ENCODE assay signal across 9 mouse cellular contexts in genomic region chr11:102431728-102432114, GRCm38 (mm10). TPM values are rescaled to one million over a fixed set of nuclear protein-coding genes. Genes with fewer than 3 reads are reported as not detected.
DNase-seq lines count a peak whose midpoint lies in the region; ATAC-seq and TF ChIP-seq lines count a peak whose summit lies in the region.
"Had no signal": no experiment of that assay in that cellular context is flagged by ENCODE, and none has a peak within 500 bp of the region (broad histone marks: within the 10 kb centered on the region; RNA-seq: fewer than 3 reads in every experiment).

No protein-coding gene starts in this region.

- H3K36me3 ChIP-seq in liver, adult 2 months (ENCODE audit: control insufficient read depth, insufficient read depth, low read length) = peaks cover 11% of the 10 kb centered on the region; the same call in 1 of the 2 replicates
- peaks cover 34% of the 10 kb centered on the region for H3K36me3 ChIP-seq in embryonic facial prominence, embryonic 13.5 days
- peaks cover 18% of the 10 kb centered on the region for H3K36me3 ChIP-seq in liver, postnatal 0 days (replicated peaks; ENCODE audit: insufficient read depth, low read length)

- no peak for TF ChIP-seq POLR2A in liver, adult 2 months (IDR thresholded peaks at IDR 0.05; ENCODE audit: extremely low read depth, insufficient read depth, low read length)

- H3K79me2 ChIP-seq in liver, adult 2 months (ENCODE audit: control insufficient read depth, insufficient read depth, low read length) = no peaks in the 10 kb centered on the region; the same call in 1 of the 2 replicates

- peak overlapping the region; percentile 79 for H3K9ac ChIP-seq in liver, adult 2 months (ENCODE audit: low read depth, low read length)
- peak overlapping the region; percentile 49; the same call in 1 of the 2 replicates for H3K9ac ChIP-seq in embryonic facial prominence, embryonic 13.5 days
- H3K9ac ChIP-seq in liver, postnatal 0 days (replicated peaks) = no peak overlapping the region

- no peaks in the 10 kb centered on the region for H3K9me3 ChIP-seq in embryonic facial prominence, embryonic 13.5 days
- H3K9me3 ChIP-seq in liver, postnatal 0 days (ENCODE audit: low read length) = no peaks in the 10 kb centered on the region
- H3K9me3 ChIP-seq: lung, embryonic 15.5 days had no signal

- H3K4me1 ChIP-seq in liver, adult 2 months (ENCODE audit: control insufficient read depth, insufficient read depth, low read length) = peaks cover 18% of the 10 kb centered on the region
- H3K4me1 ChIP-seq in embryonic facial prominence, embryonic 13.5 days = peaks cover 39% of the 10 kb centered on the region
- peaks cover 18% of the 10 kb centered on the region for H3K4me1 ChIP-seq in liver, postnatal 0 days (ENCODE audit: insufficient read depth)

- no peak for DNase-seq in gastrocnemius, adult 2 months
- DNase-seq in gastrocnemius, postnatal 36 days = no peak
- no peak for DNase-seq in liver, adult 2 months (ENCODE audit: extremely low read depth, low read depth, low spot score)
- no peak for DNase-seq in liver
- no peak for DNase-seq in liver, postnatal 0 days
- no peak for DNase-seq in ovary, postnatal 14 days (ENCODE audit: low spot score)
- DNase-seq in layer of hippocampus, postnatal 10 days (ENCODE audit: low spot score in 2 of 2) = no peak

- no peak for ATAC-seq in embryonic facial prominence, embryonic 13.5 days (ENCODE audit: insufficient number of reproducible peaks, insufficient read depth, low FRiP score, low TSS enrichment, low read depth)
- ATAC-seq in liver, postnatal 0 days = no peak

- H3K4me2 ChIP-seq in embryonic facial prominence, embryonic 13.5 days = peak overlapping the region; percentile 15; the same call in 1 of the 2 replicates
- H3K4me2 ChIP-seq in liver, postnatal 0 days (ENCODE audit: low read depth, low read length) = peak overlapping the region; percentile 61

- peak overlapping the region; percentile 58 for H3K4me3 ChIP-seq in gastrocnemius, adult 2 months
- H3K4me3 ChIP-seq in liver, adult 2 months (ENCODE audit: insufficient read depth, low read depth, low read length) = peak overlapping the region; percentile 55; the same call in 1 of the 2 replicates
- H3K4me3 ChIP-seq in embryonic facial prominence, embryonic 13.5 days = no peak overlapping the region
- H3K4me3 ChIP-seq in liver, postnatal 0 days (ENCODE audit: low read depth, low read length) = peak overlapping the region; percentile 34

- no peaks in the 10 kb centered on the region for H3K27me3 ChIP-seq in liver, adult 2 months (ENCODE audit: control insufficient read depth, insufficient read depth, low read length)
- no peaks in the 10 kb centered on the region for H3K27me3 ChIP-seq in embryonic facial prominence, embryonic 13.5 days
- no peaks in the 10 kb centered on the region for H3K27me3 ChIP-seq in liver, postnatal 0 days (ENCODE audit: insufficient read depth, low read length)
- H3K27me3 ChIP-seq: lung, embryonic 15.5 days had no signal

- H3K27ac ChIP-seq in gastrocnemius, adult 2 months = peak overlapping the region; percentile 91
- peak overlapping the region; percentile 83 for H3K27ac ChIP-seq in liver, adult 2 months (replicated peaks; ENCODE audit: insufficient read depth, low read depth, low read length)
- no peak overlapping the region for H3K27ac ChIP-seq in embryonic facial prominence, embryonic 13.5 days
- H3K27ac ChIP-seq in liver, postnatal 0 days (ENCODE audit: low read depth) = peak overlapping the region; percentile 82

- intact Hi-C loops in gastrocnemius, adult 2 months (cut with DNase I) = loop anchor here (1.0 kb wide), 1 partner anchor 20 kb away; no protein-coding TSS in a partner anchor
- intact Hi-C loops in gastrocnemius, postnatal 36 days (cut with DNase I) = no loop called here

- 23% methylated on average over 3 of the region's 3 CpGs for WGBS in liver, adult 2 months
- 78% methylated on average over 3 of the region's 3 CpGs for WGBS in embryonic facial prominence, embryonic 13.5 days
- 66% methylated on average over 3 of the region's 3 CpGs for WGBS in liver, postnatal 0 days (ENCODE audit: insufficient replicate concordance)

- TF ChIP-seq CTCF in gastrocnemius, adult 2 months (IDR thresholded peaks at IDR 0.05) = no peak
- TF ChIP-seq CTCF in liver, adult 2 months (IDR thresholded peaks at IDR 0.05; ENCODE audit: low read depth, low read length) = no peak
- TF ChIP-seq CTCF in liver, postnatal 0 days (IDR thresholded peaks at IDR 0.05; ENCODE audit: low read depth) = no peak

- TF ChIP-seq EP300 in liver, postnatal 0 days (IDR thresholded peaks at IDR 0.05; ENCODE audit: low read depth) = no peak

RNA-seq across cellular contexts. Expression of gene Grn, which starts 1.6 kb away (rescaled TPM):
- 10 to 100 TPM; 12.6 to 32.3 TPM for total RNA-seq in gastrocnemius, adult 2 months (2021)
- total RNA-seq in gastrocnemius, postnatal 36 days (2021) = 10 to 100 TPM; 23.5 to 24.8 TPM
- total RNA-seq in liver, adult 2 months (2014; rRNA removed) = 53.7 and 88.7 TPM in 2 replicates
- polyA plus RNA-seq in liver, adult 2 months (2012; rRNA removed) = 155 and 176 TPM in 2 replicates
- 124 and 126 TPM in 2 replicates for polyA plus RNA-seq in embryonic facial prominence, embryonic 13.5 days (2015; fragmentation: Nextera tagmentation; extraction: Ambion mirVana)
- polyA plus RNA-seq in liver, postnatal 0 days (2015; fragmentation: Nextera tagmentation; extraction: Ambion mirVana) = 156 and 161 TPM in 2 replicates
- total RNA-seq in layer of hippocampus, postnatal 10 days (2021) = 10 to 100 TPM; 81.8 to 83.7 TPM

RNA-seq across cellular contexts. Expression of gene Fam171a2, which starts 15.8 kb away (rescaled TPM):
- 1 to 10 TPM in 1 of 2 experiments, under 1 TPM in 1; 0.66 to 1.1 TPM for total RNA-seq in gastrocnemius, adult 2 months (2021)
- 1 to 10 TPM; 1.4 to 1.6 TPM for total RNA-seq in gastrocnemius, postnatal 36 days (2021)
- total RNA-seq in liver, adult 2 months (2014; rRNA removed) = 0.81 and 1.0 TPM in 2 replicates
- polyA plus RNA-seq in liver, adult 2 months (2012; rRNA removed) = 1.4 and 1.8 TPM in 2 replicates
- 8.1 and 8.2 TPM in 2 replicates for polyA plus RNA-seq in embryonic facial prominence, embryonic 13.5 days (2015; fragmentation: Nextera tagmentation; extraction: Ambion mirVana)
- 0.23 and 0.72 TPM in 2 replicates for polyA plus RNA-seq in liver, postnatal 0 days (2015; fragmentation: Nextera tagmentation; extraction: Ambion mirVana)
- 100 to 1,000 TPM; 115 TPM for total RNA-seq in layer of hippocampus, postnatal 10 days (2021)

RNA-seq across cellular contexts. Expression of gene Slc25a39, which starts 24.0 kb away (rescaled TPM):
- total RNA-seq in gastrocnemius, adult 2 months (2021) = 10 to 100 TPM; 51.4 to 76.4 TPM
- total RNA-seq in gastrocnemius, postnatal 36 days (2021) = 10 to 100 TPM; 56.2 to 64.3 TPM
- 181 and 243 TPM in 2 replicates for total RNA-seq in liver, adult 2 months (2014; rRNA removed)
- polyA plus RNA-seq in liver, adult 2 months (2012; rRNA removed) = 1,099 and 1,182 TPM in 2 replicates
- polyA plus RNA-seq in embryonic facial prominence, embryonic 13.5 days (2015; fragmentation: Nextera tagmentation; extraction: Ambion mirVana) = 191 and 195 TPM in 2 replicates
- 510 and 522 TPM in 2 replicates for polyA plus RNA-seq in liver, postnatal 0 days (2015; fragmentation: Nextera tagmentation; extraction: Ambion mirVana)
- 10 to 100 TPM; 74.8 to 80.1 TPM for total RNA-seq in layer of hippocampus, postnatal 10 days (2021)

RNA-seq across cellular contexts. Expression of gene Itga2b, which starts 38.2 kb away (rescaled TPM):
- total RNA-seq in gastrocnemius, adult 2 months (2021) = 1 to 10 TPM in 1 of 2 experiments, under 1 TPM in 1; 0.51 to 2.7 TPM
- total RNA-seq in gastrocnemius, postnatal 36 days (2021) = 1 to 10 TPM in 1 of 2 experiments, under 1 TPM in 1; 0.56 to 1.1 TPM
- 1.6 and 2.5 TPM in 2 replicates for total RNA-seq in liver, adult 2 months (2014; rRNA removed)
- 4.3 and 7.1 TPM in 2 replicates for polyA plus RNA-seq in liver, adult 2 months (2012; rRNA removed)
- 6.2 and 6.7 TPM in 2 replicates for polyA plus RNA-seq in embryonic facial prominence, embryonic 13.5 days (2015; fragmentation: Nextera tagmentation; extraction: Ambion mirVana)
- polyA plus RNA-seq in liver, postnatal 0 days (2015; fragmentation: Nextera tagmentation; extraction: Ambion mirVana) = 41.0 and 44.8 TPM in 2 replicates
- 1 to 10 TPM; 3.6 to 3.7 TPM for total RNA-seq in layer of hippocampus, postnatal 10 days (2021)

RNA-seq across cellular contexts. Expression of gene Rundc3a, which starts 38.5 kb away (rescaled TPM):
- total RNA-seq in gastrocnemius, adult 2 months (2021) = not detected
- not detected for total RNA-seq in gastrocnemius, postnatal 36 days (2021)
- 1.0 and 2.5 TPM in 2 replicates for total RNA-seq in liver, adult 2 months (2014; rRNA removed)
- 1.2 and 2.1 TPM in 2 replicates for polyA plus RNA-seq in liver, adult 2 months (2012; rRNA removed)
- polyA plus RNA-seq in embryonic facial prominence, embryonic 13.5 days (2015; fragmentation: Nextera tagmentation; extraction: Ambion mirVana) = 3.6 and 5.2 TPM in 2 replicates
- 1.8 and 2.4 TPM in 2 replicates for polyA plus RNA-seq in liver, postnatal 0 days (2015; fragmentation: Nextera tagmentation; extraction: Ambion mirVana)
- 100 to 1,000 TPM; 356 to 431 TPM for total RNA-seq in layer of hippocampus, postnatal 10 days (2021)

Comparison
In these comparisons a context has a peak if more than half of its experiments do, and no peak if none do; other contexts are left out.
1. RNA of gene Fam171a2, which starts 15.8 kb away (total RNA-seq): 115 TPM in layer of hippocampus, postnatal 10 days; 1.4 to 1.6 TPM in gastrocnemius, postnatal 36 days, 0.66 to 1.1 TPM in gastrocnemius, adult 2 months and 0.81 to 1.0 TPM in liver, adult 2 months; every median in the first group is over 10 times any median in the second.